Mouse (Mus musculus) megakaryocyte, embryonic 14.5 days (primary cell): Measurements from ENCODE around the gene Plekhb1.

ENCODE experiments used
- FLI1 ChIP-seq: IDR thresholded peaks from 2 replicates; pipeline ENCODE4 v1.6.1; 2012; ENCODE audit warnings: low read length, inconsistent platforms, mixed read lengths
- GATA1 ChIP-seq: IDR thresholded peaks from 3 replicates; pipeline ENCODE4 v1.6.1; 2012; ENCODE audit warnings: mixed read lengths, low read length, inconsistent platforms, borderline replicate concordance

GRCm38 (mm10) chr7:100678948-100679880, 17.0 kb upstream of the Plekhb1 start:
- TF ChIP-seq FLI1 (no peak), GATA1 (no peak)
